In genomic region chr6:93890011-93890410, GRCm38 (mm10) we compare ENCODE assay signal across 32 mouse cellular contexts.
"Had no signal": no experiment of that assay in that cellular context is flagged by ENCODE, and none has a peak within 500 bp of the region (broad histone marks: within the 10 kb centered on the region; RNA-seq: fewer than 3 reads in every experiment).

No protein-coding gene starts in this region.

- H3K27ac ChIP-seq: limb, embryonic 10.5 days; limb, embryonic 12.5 days; limb, embryonic 13.5 days; limb, embryonic 15.5 days; liver, embryonic 12.5 days; liver, embryonic 13.5 days; liver, embryonic 14.5 days; liver, embryonic 15.5 days; lung, embryonic 15.5 days; macrophage; midbrain, embryonic 10.5 days; midbrain, embryonic 12.5 days; midbrain, embryonic 13.5 days; midbrain, embryonic 15.5 days; neural tube, embryonic 12.5 days; neural tube, embryonic 13.5 days had no signal

- H3K4me1 ChIP-seq: liver, embryonic 12.5 days; liver, embryonic 13.5 days; liver, embryonic 15.5 days; lung, embryonic 15.5 days; megakaryocyte, embryonic 14.5 days had no signal

- ATAC-seq: liver, embryonic 12.5 days; liver, postnatal 0 days; lung, postnatal 0 days; midbrain, embryonic 13.5 days; midbrain, embryonic 15.5 days; midbrain, embryonic 16.5 days had no signal

- H3K9ac ChIP-seq: limb, embryonic 12.5 days; limb, embryonic 13.5 days; limb, embryonic 15.5 days; liver, embryonic 12.5 days; liver, embryonic 13.5 days; liver, embryonic 14.5 days; liver, embryonic 15.5 days; liver, postnatal 0 days; lung, embryonic 14.5 days; lung, embryonic 15.5 days; midbrain, embryonic 12.5 days; midbrain, embryonic 13.5 days; midbrain, embryonic 15.5 days; neural tube, embryonic 12.5 days; neural tube, embryonic 13.5 days had no signal

- H3K36me3 ChIP-seq: limb, embryonic 10.5 days; limb, embryonic 12.5 days; limb, embryonic 13.5 days; limb, embryonic 15.5 days; liver, embryonic 12.5 days; liver, embryonic 13.5 days; liver, embryonic 15.5 days; lung, embryonic 15.5 days; midbrain, embryonic 15.5 days; neural tube, embryonic 13.5 days had no signal

- H3K27me3 ChIP-seq: limb, embryonic 12.5 days; limb, embryonic 13.5 days; limb, embryonic 15.5 days; liver, embryonic 12.5 days; liver, embryonic 13.5 days; liver, embryonic 15.5 days; lung, embryonic 15.5 days; megakaryocyte, embryonic 14.5 days; midbrain, embryonic 12.5 days; midbrain, embryonic 13.5 days; midbrain, embryonic 15.5 days; neural tube, embryonic 12.5 days; neural tube, embryonic 13.5 days had no signal

- H3K4me3 ChIP-seq: limb, embryonic 10.5 days; limb, embryonic 12.5 days; limb, embryonic 13.5 days; limb, embryonic 15.5 days; liver, embryonic 12.5 days; liver, embryonic 13.5 days; liver, embryonic 15.5 days; lung, embryonic 15.5 days; megakaryocyte, embryonic 14.5 days; midbrain, embryonic 10.5 days; midbrain, embryonic 12.5 days; midbrain, embryonic 13.5 days; midbrain, embryonic 15.5 days; myocyte; neural tube, embryonic 12.5 days; neural tube, embryonic 13.5 days had no signal

- H3K4me2 ChIP-seq: limb, embryonic 12.5 days; limb, embryonic 13.5 days; limb, embryonic 15.5 days; liver, embryonic 11.5 days; liver, embryonic 12.5 days; liver, embryonic 13.5 days; liver, embryonic 15.5 days; lung, embryonic 14.5 days; lung, embryonic 15.5 days; midbrain, embryonic 11.5 days; midbrain, embryonic 12.5 days; midbrain, embryonic 13.5 days; midbrain, embryonic 15.5 days; neural tube, embryonic 12.5 days; neural tube, embryonic 13.5 days had no signal

- DNase-seq: left cerebral cortex, postnatal 4 days; liver; liver, embryonic 13.5 days; liver, postnatal 0 days; lung, adult 18-20 months; lung, adult 2 months; lung, embryonic 14.5 days; lung, postnatal 10 days; lung, postnatal 14 days; lung, postnatal 4 days; midbrain, embryonic 14.5 days had no signal

- H3K9me3 ChIP-seq: limb, embryonic 10.5 days; limb, embryonic 12.5 days; limb, embryonic 13.5 days; limb, embryonic 15.5 days; liver, embryonic 12.5 days; liver, embryonic 13.5 days; liver, embryonic 15.5 days; lung, embryonic 15.5 days; midbrain, embryonic 10.5 days; midbrain, embryonic 12.5 days; midbrain, embryonic 13.5 days; midbrain, embryonic 15.5 days; neural tube, embryonic 12.5 days; neural tube, embryonic 13.5 days had no signal
